Mouse (Mus musculus) heart, adult 18-20 months (tissue): ENCODE results near the gene Zfp94. TPM values are rescaled to one million over a fixed set of nuclear protein-coding genes. Genes with fewer than 3 reads are reported as not detected.

Source experiments
- DNase-seq, 2 experiments: peaks; one replicate each; pipeline ENCODE4 v3.0.0; 2021 to 2022; ENCODE audit warnings: mixed read lengths in 1 of 2
- microRNA-seq, 2 experiments: library from miRNA; unstranded; fragments of <30 nt; microRNA quantifications; one replicate each; pipeline ENCODE4 v1.2.0; 2022
- total RNA-seq, 2 experiments: library from RNA; stranded (reverse); gene quantifications; 2 replicates each; pipeline ENCODE4 v1.2.3; 2021

Zfp94 gene
- total RNA-seq, 2 experiments from 2014 or later = 2.5 TPM

DNA sequence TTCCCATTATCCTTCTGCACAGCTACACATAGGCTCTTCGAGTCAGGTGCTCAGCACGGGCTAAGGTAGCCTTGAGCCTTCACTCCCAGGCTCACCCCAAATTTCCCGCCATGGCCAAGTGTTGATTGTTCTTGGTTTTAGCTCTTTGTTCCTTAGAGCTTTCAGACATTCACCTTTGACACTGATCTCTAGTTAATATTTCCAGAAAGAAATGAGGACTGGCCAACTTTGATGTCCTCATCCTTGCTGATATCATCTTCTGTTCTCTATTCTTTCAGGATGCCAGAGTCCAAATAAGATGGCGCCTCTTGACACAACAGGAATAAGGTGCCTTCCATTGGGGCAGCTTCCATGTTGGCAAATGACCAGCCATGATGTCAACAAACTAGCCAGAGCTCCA is 42.0 kb downstream of the Zfp94 start:
- DNase-seq = no peak

- no peak for DNase-seq
Observed at GRCm38 (mm10) chr7:24271191-24271590, 45.3 kb downstream of the Zfp94 start.

DNA sequence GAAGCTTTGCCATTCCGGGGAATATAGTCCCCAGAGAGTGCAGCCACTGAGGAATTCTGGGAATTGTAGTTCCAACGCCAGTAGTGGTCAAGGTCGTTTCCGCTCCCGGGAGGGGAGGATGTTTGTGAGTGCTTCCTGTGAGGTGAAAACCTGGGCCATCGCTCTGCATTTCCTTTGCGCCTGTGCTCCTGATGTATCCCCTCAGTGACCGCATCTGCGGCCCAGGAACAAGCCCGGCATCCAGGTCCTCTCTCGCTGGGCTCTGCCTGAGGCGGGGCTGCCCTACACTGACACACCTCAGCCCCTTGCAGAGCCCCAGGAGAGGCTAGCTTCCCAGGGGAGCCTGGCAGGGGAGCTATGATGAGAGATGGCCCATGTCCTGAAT is 46.2 kb downstream of the Zfp94 start, which contains the start of gene Zfp93:
Gene Zfp93 (plus strand): TSS at position 133 of the 385 bp plus-strand sequence.
- peak; percentile 87 to 89 for DNase-seq

- DNase-seq = no peak
Observed at GRCm38 (mm10) chr7:24269667-24270287, 46.7 kb downstream of the Zfp94 start.

DNA sequence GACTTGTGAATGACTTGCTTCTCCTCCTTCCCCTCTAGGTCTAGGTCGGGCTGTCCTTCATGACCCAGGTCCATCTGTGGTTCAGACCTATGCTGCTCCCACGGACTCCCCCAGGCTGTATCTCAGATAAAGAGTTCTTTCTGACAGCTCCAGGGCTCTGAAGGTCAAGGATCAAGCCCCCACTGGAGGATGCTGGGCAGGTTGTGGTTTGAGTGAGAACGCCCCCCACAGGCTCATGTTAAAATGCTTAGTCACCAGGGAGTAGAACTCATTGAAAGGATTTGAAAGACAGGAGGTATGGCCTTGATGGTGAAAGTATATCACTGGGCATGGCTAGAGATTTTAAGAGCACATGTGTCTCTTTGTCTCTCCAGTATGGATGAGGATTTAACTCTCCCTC is 47.2 kb downstream of the Zfp94 start:
- DNase-seq = no peak

- no peak for DNase-seq
Observed at GRCm38 (mm10) chr7:24268176-24269155, 48.0 kb downstream of the Zfp94 start.

- no peak for DNase-seq
Observed at GRCm38 (mm10) chr7:24260000-24260312, 56.5 kb downstream of the Zfp94 start.

- no peak for DNase-seq
Observed at GRCm38 (mm10) chr7:24259306-24259999, 57.0 kb downstream of the Zfp94 start.

GRCm38 (mm10) chr7:24254633-24255474 is 61.6 kb downstream of the Zfp94 start, which contains the start of gene Zfp108:
Gene Zfp108, plus strand, starts transcription at chr7:24254794.
- peak; percentile 93 for DNase-seq

DNA sequence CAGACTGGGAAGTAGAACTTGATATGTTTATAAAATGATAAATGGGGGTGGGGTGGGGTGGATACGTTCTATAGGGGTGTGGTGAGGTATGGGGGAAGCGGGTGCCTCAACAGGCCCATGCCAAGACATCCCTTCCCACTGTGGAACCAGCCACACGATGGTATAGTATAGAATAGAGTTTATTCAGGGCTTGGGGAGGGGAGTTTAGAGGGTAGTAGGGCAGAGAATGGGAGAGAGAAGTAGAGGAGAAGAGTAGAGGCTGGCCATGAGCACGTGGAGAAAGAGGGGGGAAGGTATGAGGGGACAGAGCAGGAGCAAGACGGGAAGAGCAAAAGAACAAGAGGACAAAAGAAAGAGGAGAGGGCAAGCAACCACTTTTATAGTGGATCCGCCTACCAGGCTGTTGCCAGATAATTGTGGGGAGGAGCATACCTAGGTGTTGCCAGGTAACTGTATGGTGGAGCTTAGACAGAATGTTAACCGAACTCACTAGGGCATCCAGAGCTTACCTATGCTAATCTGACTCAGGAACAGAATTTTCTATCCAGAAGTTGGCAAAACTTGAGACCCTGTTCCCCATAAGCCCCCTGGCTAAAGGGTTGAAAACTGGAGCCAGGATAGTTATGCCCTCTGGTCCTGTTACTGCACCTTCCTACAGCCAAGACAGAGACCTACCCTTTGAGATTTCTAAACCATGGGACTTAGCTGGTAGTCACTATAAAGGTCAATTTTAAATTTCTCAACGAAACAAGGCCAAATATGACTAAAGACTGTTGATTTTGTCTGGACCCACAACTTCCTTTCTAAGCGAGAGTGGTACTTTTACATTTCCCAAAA is 62.5 kb downstream of the Zfp94 start:
- DNase-seq = no peak

Small RNA genes lying within 50 kb of the gene (microRNA-seq; reads per million reads assigned to microRNA genes)
- 0 reads per million in 2 experiments for gene Gm27592

Other genes starting within 250 kb of the Zfp94 start
- gene Zfp180, start 234.7 kb downstream of the Zfp94 start, total RNA-seq = 10 to 100 TPM; 15.8 to 16.0 TPM
- 1 to 10 TPM; 2.8 to 3.7 TPM for gene Zfp112, start 204.4 kb downstream of the Zfp94 start, total RNA-seq
- gene Zfp235, start 182.5 kb downstream of the Zfp94 start, total RNA-seq = 1 to 10 TPM; 4.5 to 5.9 TPM
- gene Zfp114, start 141.6 kb downstream of the Zfp94 start, total RNA-seq = not detected
- gene Zfp111, start 105.2 kb downstream of the Zfp94 start, total RNA-seq = 1 to 10 TPM; 3.0 to 4.5 TPM
- gene Zfp109, start 79.1 kb downstream of the Zfp94 start, total RNA-seq = 1 to 10 TPM; 2.0 to 2.2 TPM
- gene Zfp108, start 61.9 kb downstream of the Zfp94 start, total RNA-seq = 1 to 10 TPM; 1.0 to 1.2 TPM
- 1 to 10 TPM; 3.1 to 3.6 TPM for gene Zfp93, start 46.2 kb downstream of the Zfp94 start, total RNA-seq
- 1 to 10 TPM; 2.2 to 2.6 TPM for gene Zfp61, start 15.4 kb downstream of the Zfp94 start, total RNA-seq
- gene Tescl, start 17.3 kb upstream of the Zfp94 start, total RNA-seq = under 1 TPM in 1 of 2 experiments, not detected in 1; 0.32 TPM
- not detected for gene Lypd5, start 32.5 kb upstream of the Zfp94 start, total RNA-seq
- 1 to 10 TPM in 1 of 2 experiments, under 1 TPM in 1; 0.69 to 2.4 TPM for gene Kcnn4, start 53.6 kb upstream of the Zfp94 start, total RNA-seq
- gene Smg9, start 83.0 kb upstream of the Zfp94 start, total RNA-seq = 1 to 10 TPM; 6.6 to 8.4 TPM
- gene Irgc1, start 135.6 kb upstream of the Zfp94 start, total RNA-seq = not detected
- gene Plaur, start 145.8 kb upstream of the Zfp94 start, total RNA-seq = 1 to 10 TPM; 2.6 to 3.4 TPM
- 10 to 100 TPM; 15.4 to 24.2 TPM for gene Cadm4, start 165.4 kb upstream of the Zfp94 start, total RNA-seq
- 10 to 100 TPM; 13.3 to 20.8 TPM for gene Zfp428, start 190.3 kb upstream of the Zfp94 start, total RNA-seq
- not detected for gene AC161166.1, start 195.8 kb upstream of the Zfp94 start, total RNA-seq
- 10 to 100 TPM; 15.3 to 18.3 TPM for gene Irgq, start 214.0 kb upstream of the Zfp94 start, total RNA-seq
- not detected for gene Pinlyp, start 229.5 kb upstream of the Zfp94 start, total RNA-seq
- 10 to 100 TPM; 21.7 to 23.9 TPM for gene Xrcc1, start 229.6 kb upstream of the Zfp94 start, total RNA-seq